Mouse (Mus musculus) stomach, embryonic 16.5 days (tissue): ENCODE results near the gene Sike1. TPM values are rescaled to one million over a fixed set of nuclear protein-coding genes. Genes with fewer than 3 reads are reported as not detected.
A peak's percentile ranks its signal among the peaks of the same experiment; 100 is the strongest.

Experiments used
- ATAC-seq: fragments of 200-750 bp; cut with Nextera tagmentation; 2 replicates; pipeline ENCODE4 v1.8.0; 2017; ENCODE audit warnings: moderate number of reproducible peaks, moderate TSS enrichment; ENCODE audit not compliant: insufficient read depth, low FRiP score
- H3K27ac ChIP-seq: fragments of 300-500 bp; sonication (generic); 2 replicates; pipeline ENCODE4 v1.5.1; 2014; ENCODE audit warnings: low read length
- H3K27me3 ChIP-seq: fragments of 300-500 bp; sonication (generic); 2 replicates; pipeline ENCODE4 v1.6.1; 2014; ENCODE audit warnings: low read length, control low read depth, mixed read lengths; ENCODE audit not compliant: control insufficient read depth, insufficient read depth
- H3K36me3 ChIP-seq: fragments of 300-500 bp; sonication (generic); 2 replicates; pipeline ENCODE4 v1.6.1; 2014; ENCODE audit warnings: low read length; ENCODE audit not compliant: control insufficient read depth, insufficient read depth
- H3K4me1 ChIP-seq: fragments of 300-500 bp; sonication (generic); 2 replicates; pipeline ENCODE4 v1.6.1; 2014; ENCODE audit warnings: low read length, control low read depth, mixed read lengths; ENCODE audit not compliant: control insufficient read depth, insufficient read depth
- H3K4me2 ChIP-seq: fragments of 300-500 bp; sonication (generic); 2 replicates; pipeline ENCODE4 v1.6.1; 2014; ENCODE audit warnings: low read depth, low read length, mixed read lengths
- H3K4me3 ChIP-seq: fragments of 300-500 bp; sonication (generic); replicated peaks from 2 replicates; pipeline ENCODE4 v1.5.1; 2014; ENCODE audit warnings: mild to moderate bottlenecking, low read length
- H3K9ac ChIP-seq: fragments of 300-500 bp; sonication (generic); 2 replicates; pipeline ENCODE4 v1.6.1; 2014; ENCODE audit warnings: low read length
- H3K9me3 ChIP-seq: fragments of 300-500 bp; sonication (generic); replicated peaks from 2 replicates; pipeline ENCODE4 v1.6.1; 2016; ENCODE audit warnings: low read length, control low read depth; ENCODE audit not compliant: control insufficient read depth
- WGBS: fragments of 180-500 bp; shearing (Covaris S2); extraction: QIAGEN DNeasy Blood & Tissue Kit; methylation state at CpG from one replicate; pipeline ENCODE4 v1.1.7; 2014; 5-methylcytosine and 5-hydroxymethylcytosine counted together
- polyA plus RNA-seq: library from polyadenylated mRNA; unstranded; fragments of >200 nt; fragmentation: Nextera tagmentation; extraction: Ambion mirVana; gene quantifications from 2 replicates; pipeline ENCODE4 v1.2.1, GENCODE M21; 2015

Sike1 gene
- polyA plus RNA-seq = 43.3 and 56.9 TPM in 2 replicates

DNA sequence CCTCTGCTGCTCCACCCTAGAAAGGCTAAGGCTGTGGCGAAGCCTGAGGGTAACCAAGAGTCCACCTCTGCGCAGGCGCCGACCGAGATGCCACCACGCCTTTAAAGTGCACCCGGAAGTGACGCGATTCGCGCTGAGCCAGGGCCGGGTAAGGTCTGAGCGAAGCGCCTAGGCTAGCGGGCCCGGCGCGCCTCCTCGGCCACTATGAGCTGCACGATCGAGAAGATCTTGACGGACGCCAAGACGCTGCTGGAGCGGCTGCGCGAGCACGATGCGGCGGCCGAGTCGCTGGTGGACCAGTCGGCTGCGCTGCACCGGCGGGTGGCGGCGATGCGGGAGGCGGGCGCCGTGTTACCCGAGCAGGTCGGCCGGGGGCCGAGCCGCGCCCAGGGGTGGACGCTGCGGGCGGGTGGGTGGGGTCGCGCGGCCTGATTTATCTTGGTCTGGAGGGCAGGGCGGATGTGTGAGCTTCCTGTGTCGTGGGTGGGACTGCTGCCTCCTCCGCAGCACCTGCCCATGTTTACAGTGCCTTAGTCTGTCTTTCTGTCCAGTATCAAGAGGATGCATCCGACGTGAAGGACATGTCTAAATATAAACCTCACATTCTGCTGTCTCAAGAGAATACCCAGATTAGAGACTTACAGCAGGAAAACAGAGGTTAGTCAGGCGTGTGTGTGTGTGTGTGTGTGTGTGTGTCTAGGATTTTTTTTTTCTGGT is at the start of gene Sike1:
Gene Sike1 (plus strand): TSS at position 104 of the 717 bp plus-strand sequence.
- peak within 1 kb of the TSS; percentile 63 for H3K4me2 ChIP-seq
- H3K9me3 ChIP-seq = no peaks in the 10 kb centered on the region
- H3K4me3 ChIP-seq = peak within 1 kb of the TSS; percentile 82
- H3K27me3 ChIP-seq = no peaks in the 10 kb centered on the region
- under 1% methylated on average over 51 of the region's 60 CpGs for WGBS
- H3K4me1 ChIP-seq = 0 out of 2 replicates have a peak, but pooled peaks cover 10% of the 10 kb centered on the region
- H3K36me3 ChIP-seq = peaks cover 16% of the 10 kb centered on the region
- H3K27ac ChIP-seq = peak within 1 kb of the TSS; percentile 96
- ATAC-seq = peak; percentile 97
- H3K9ac ChIP-seq = peak within 1 kb of the TSS; percentile 93

DNA sequence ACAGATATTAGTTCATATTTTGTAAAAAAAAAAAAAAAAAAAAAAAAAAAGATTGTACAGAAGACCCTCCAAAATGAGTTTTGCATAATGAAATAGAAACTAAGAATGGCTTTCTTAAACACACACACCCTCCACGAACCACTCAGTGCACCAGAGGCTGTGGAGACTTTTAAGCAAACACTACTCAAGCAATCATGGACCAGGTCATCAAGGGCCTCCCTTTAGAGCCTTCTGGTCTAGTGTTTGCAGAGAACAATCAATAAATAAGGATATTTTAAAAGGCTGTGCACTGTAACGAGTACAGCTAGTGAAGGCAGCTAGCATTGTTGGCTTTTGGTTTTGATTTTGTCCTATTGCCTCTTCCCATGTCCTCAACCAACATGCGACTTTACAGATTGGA is 49.2 kb upstream of the Sike1 start:
- no peak overlapping the region for H3K4me2 ChIP-seq

DNA sequence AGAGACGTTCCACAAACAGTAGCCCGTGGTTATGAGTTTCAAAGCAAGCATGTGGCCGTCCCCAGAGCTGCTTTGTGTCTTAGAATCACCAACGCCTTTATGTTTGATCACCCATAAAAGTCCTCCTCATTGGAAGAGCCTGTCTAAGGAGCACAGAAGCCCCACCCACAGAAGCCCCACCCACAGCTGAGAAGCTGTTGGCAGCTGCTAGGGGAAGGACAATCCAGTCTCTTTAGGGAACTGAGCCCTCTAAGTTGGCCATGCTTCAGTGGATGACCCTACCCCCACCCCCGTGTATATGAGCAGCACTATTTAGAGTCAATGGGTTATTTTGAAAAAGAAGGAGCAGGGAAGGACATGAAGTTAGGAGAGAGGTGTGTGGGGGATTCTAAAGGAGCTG is 48.6 kb upstream of the Sike1 start:
- no peak for ATAC-seq
- Histone ChIP-seq H3K4me1 (no peaks in the 10 kb centered on the region), H3K9ac (no peak overlapping the region), H3K27me3 (no peaks in the 10 kb centered on the region), H3K4me3 (no peak overlapping the region), H3K4me2 (no peak overlapping the region), H3K9me3 (no peaks in the 10 kb centered on the region), H3K27ac (no peak overlapping the region), H3K36me3 (no peaks in the 10 kb centered on the region)
- WGBS = 57% methylated on average over 5 of the region's 5 CpGs

More for the DNA sequence above, 49.2 kb upstream of the Sike1 start:
- no peaks in the 10 kb centered on the region for H3K36me3 ChIP-seq
- H3K4me3 ChIP-seq = no peak overlapping the region
- no peak overlapping the region for H3K27ac ChIP-seq
- no peak for ATAC-seq
- H3K9me3 ChIP-seq = no peaks in the 10 kb centered on the region
- H3K27me3 ChIP-seq = no peaks in the 10 kb centered on the region
- H3K4me1 ChIP-seq = no peaks in the 10 kb centered on the region
- 61% methylated on average over 3 of the region's 3 CpGs for WGBS
- H3K9ac ChIP-seq = no peak overlapping the region

DNA sequence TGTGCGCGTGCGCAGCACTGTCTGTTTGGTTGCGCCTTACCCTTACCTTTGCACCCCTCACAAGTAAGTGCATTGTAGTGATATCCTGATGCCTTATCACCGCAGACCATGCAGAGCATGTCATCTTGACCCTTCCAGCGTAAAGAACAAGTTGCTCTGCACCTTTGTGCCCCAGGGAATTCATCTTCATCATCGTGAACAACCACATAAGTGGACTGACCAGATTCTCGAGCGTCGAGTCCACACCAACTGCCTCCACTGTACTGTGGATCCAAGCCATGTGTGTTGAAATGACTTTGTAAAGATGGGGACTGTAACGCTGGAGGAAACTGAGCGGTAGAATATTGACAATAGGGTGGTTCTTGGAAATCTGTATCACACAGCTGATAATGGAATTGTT is 41.0 kb upstream of the Sike1 start:
- Histone ChIP-seq H3K36me3 (no peaks in the 10 kb centered on the region), H3K9ac (no peak overlapping the region), H3K27ac (no peak overlapping the region), H3K4me2 (no peak overlapping the region), H3K4me3 (no peak overlapping the region), H3K9me3 (no peaks in the 10 kb centered on the region), H3K27me3 (no peaks in the 10 kb centered on the region), H3K4me1 (no peaks in the 10 kb centered on the region)
- WGBS = 79% methylated on average over 12 of the region's 12 CpGs
- no peak for ATAC-seq

DNA sequence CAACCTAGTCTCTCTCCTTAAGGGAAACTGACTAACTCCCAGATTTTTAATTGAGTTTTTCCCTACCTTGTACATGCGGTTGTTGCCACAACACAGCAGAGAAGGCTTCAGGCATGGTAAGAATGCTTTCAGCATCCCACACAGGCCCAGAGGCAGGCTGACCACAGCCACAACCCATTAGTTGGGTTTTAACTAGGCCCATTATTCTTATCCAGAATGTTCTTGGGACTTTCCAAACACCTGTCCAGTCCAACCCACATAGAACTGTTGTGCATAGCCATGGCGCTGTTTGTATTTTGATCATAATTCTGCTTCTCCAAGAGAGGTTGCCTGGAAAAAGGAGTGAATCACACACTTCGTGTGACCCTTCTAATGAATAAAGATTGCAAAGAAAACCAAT is 40.4 kb upstream of the Sike1 start:
- no peak for ATAC-seq
- H3K4me2 ChIP-seq = no peak overlapping the region

DNA sequence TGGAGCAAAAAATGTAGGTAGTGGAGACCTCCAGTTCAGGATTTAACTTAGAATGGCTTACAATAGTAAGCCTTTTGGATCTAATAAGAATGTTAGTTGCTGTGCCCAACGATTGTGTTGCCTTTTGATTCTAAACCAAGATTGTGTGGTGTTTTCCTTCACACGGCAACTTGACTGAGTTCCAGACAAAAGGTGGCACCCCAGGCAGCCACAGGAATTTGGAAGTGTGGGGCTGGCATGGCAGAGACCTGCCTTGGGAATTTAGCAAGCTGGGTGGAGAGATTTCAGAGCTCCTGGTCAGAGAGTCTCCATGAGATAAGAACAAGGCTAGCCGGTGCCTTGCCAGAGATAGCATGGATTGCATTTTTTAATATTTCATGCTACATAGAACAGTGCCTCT is 39.9 kb upstream of the Sike1 start:
- H3K4me2 ChIP-seq = no peak overlapping the region
- ATAC-seq = no peak
- WGBS = 54% methylated on average over 3 of the region's 3 CpGs
- H3K9ac ChIP-seq = no peak overlapping the region
- H3K4me3 ChIP-seq = no peak overlapping the region
- no peaks in the 10 kb centered on the region for H3K36me3 ChIP-seq
- H3K27me3 ChIP-seq = no peaks in the 10 kb centered on the region
- no peaks in the 10 kb centered on the region for H3K9me3 ChIP-seq
- H3K4me1 ChIP-seq = no peaks in the 10 kb centered on the region
- no peak overlapping the region for H3K27ac ChIP-seq

More for the DNA sequence above, 40.4 kb upstream of the Sike1 start:
- WGBS = 91% methylated on average over 3 of the region's 3 CpGs
- Histone ChIP-seq H3K9ac (no peak overlapping the region), H3K27me3 (no peaks in the 10 kb centered on the region), H3K4me3 (no peak overlapping the region), H3K9me3 (no peaks in the 10 kb centered on the region), H3K4me1 (no peaks in the 10 kb centered on the region), H3K36me3 (no peaks in the 10 kb centered on the region), H3K27ac (no peak overlapping the region)

DNA sequence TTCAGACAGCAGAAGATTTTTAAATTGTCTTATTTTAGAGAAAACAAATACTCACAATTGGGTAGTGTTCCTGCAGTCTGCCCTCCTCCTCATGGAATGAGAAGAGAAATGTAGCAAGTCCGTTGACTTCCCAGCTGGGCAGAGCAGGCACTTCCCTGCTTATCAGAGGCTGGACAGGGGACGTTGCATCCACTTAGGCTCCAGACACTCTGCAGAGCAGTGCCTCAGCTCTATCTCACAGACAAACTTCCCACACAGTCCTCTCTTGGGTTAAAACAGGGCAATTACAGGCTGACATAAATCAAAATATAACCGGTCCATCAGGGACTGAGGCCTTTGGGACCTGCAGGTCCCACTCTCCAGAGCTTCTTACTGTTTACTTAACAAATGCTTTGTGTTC is 31.5 kb upstream of the Sike1 start, which contains the start of gene Nr1h5:
Gene Nr1h5 (minus strand): TSS at position 101 of the 400 bp plus-strand sequence.
- H3K9me3 ChIP-seq = no peaks in the 10 kb centered on the region
- no peaks in the 10 kb centered on the region for H3K4me1 ChIP-seq
- 13% methylated on average over 3 of the region's 3 CpGs for WGBS

DNA sequence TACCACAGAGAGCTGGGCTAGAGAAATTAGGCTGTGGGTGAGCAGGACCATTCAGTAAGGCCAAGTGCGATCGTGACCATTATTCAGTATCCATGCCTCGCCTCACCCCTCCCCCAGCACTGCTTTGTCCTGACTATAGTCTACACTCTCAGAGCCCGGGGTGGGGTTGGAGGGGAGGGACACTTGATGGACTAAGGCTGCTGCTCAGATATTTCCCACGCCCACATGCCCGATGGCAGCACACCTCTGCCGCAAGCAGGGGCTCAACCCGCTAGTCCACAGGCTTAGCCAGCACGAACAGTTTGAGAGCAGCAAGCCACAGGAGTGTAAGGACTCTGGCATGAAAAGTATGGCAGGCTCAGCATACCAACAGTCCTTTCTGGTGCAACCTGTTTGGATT is 25.4 kb upstream of the Sike1 start:
- H3K36me3 ChIP-seq = no peaks in the 10 kb centered on the region
- H3K9ac ChIP-seq = no peak overlapping the region
- H3K4me3 ChIP-seq = no peak overlapping the region
- 60% methylated on average over 9 of the region's 9 CpGs for WGBS
- H3K4me2 ChIP-seq = peak overlapping the region; percentile 15; the same call in 1 of the 2 replicates
- H3K9me3 ChIP-seq = no peaks in the 10 kb centered on the region
- no peak overlapping the region for H3K27ac ChIP-seq
- H3K27me3 ChIP-seq = no peaks in the 10 kb centered on the region
- ATAC-seq = peak; percentile 50; the same call in 1 of the 2 replicates
- no peaks in the 10 kb centered on the region for H3K4me1 ChIP-seq

More for the DNA sequence above, 31.5 kb upstream of the Sike1 start, which contains the start of gene Nr1h5:
- ATAC-seq = no peak
- no peak within 1 kb of the TSS for H3K4me3 ChIP-seq
- H3K9ac ChIP-seq = no peak within 1 kb of the TSS
- H3K36me3 ChIP-seq = no peaks in the 10 kb centered on the region
- no peak within 1 kb of the TSS for H3K4me2 ChIP-seq
- H3K27ac ChIP-seq = no peak within 1 kb of the TSS
- no peaks in the 10 kb centered on the region for H3K27me3 ChIP-seq

DNA sequence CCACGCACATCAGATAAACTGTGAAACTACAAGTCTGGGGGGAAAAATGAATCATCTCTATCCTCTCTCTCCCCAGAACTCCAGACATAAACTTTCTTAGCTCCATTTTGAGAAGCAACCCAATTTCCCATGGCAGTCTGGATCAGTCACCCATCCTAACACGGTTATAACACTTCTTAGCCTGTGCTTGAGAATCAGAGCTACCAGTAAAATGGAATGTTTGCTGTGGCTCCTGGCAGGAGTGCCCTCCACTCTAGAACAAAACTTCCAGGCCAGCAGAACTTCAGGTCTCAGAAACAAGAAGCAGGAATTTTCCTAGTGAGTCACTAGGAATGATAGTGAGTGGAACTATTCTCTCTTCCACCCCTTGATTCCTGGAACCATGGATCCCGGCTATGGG is 25.0 kb upstream of the Sike1 start:
- H3K4me1 ChIP-seq = no peaks in the 10 kb centered on the region
- H3K27me3 ChIP-seq = no peaks in the 10 kb centered on the region
- H3K9ac ChIP-seq = no peak overlapping the region
- H3K36me3 ChIP-seq = no peaks in the 10 kb centered on the region
- H3K4me3 ChIP-seq = no peak overlapping the region
- WGBS = 63% methylated on average over 3 of the region's 3 CpGs
- ATAC-seq = no peak
- no peaks in the 10 kb centered on the region for H3K9me3 ChIP-seq
- no peak overlapping the region for H3K4me2 ChIP-seq
- 0 out of 2 replicates have a peak overlapping the region, but pooled peaks have one; percentile 34 for H3K27ac ChIP-seq
